Mouse (Mus musculus) lung, adult 2 months (tissue): ENCODE measurements around the gene Phf5a. TPM values are rescaled to one million over a fixed set of nuclear protein-coding genes. Genes with fewer than 3 reads are reported as not detected.
A peak's percentile ranks its signal among the peaks of the same experiment; 100 is the strongest.

ENCODE experiments used
- DNase-seq: peaks from one replicate; pipeline ENCODE4 v3.0.0; 2022
- H3K4me1 ChIP-seq: fragments of 200-500 bp; 2 replicates; pipeline ENCODE4 v1.6.1; 2011; ENCODE audit warnings: low read length; ENCODE audit not compliant: control insufficient read depth, insufficient read depth
- H3K4me3 ChIP-seq: fragments of 200-500 bp; replicated peaks from 2 replicates; pipeline ENCODE3; 2011; ENCODE audit warnings: low read depth, mild to moderate bottlenecking, control low read depth, low read length; ENCODE audit errors: extremely low read depth
- CTCF ChIP-seq: fragments of 200-500 bp; IDR thresholded peaks from 2 replicates; pipeline ENCODE4 v1.5.1; 2011; ENCODE audit warnings: mild to moderate bottlenecking, low read length, control low read depth; ENCODE audit not compliant: insufficient read depth
- POLR2A ChIP-seq: fragments of 200-500 bp; IDR thresholded peaks from 2 replicates; pipeline ENCODE4 v1.6.1; 2011; ENCODE audit warnings: low read depth, mild to moderate bottlenecking, control low read depth, low read length, borderline replicate concordance; ENCODE audit errors: extremely low read depth
- WGBS: fragments of 180-500 bp; shearing (Covaris S2); methylation state at CpG from one replicate; pipeline ENCODE4 v1.1.7; 2018; 5-methylcytosine and 5-hydroxymethylcytosine counted together
- polyA plus RNA-seq: library from polyadenylated mRNA; depleted of rRNA; stranded (reverse); fragments of >200 nt; gene quantifications from 2 replicates; pipeline ENCODE4 v1.2.3, GENCODE M21; 2012; rRNA removed

The Phf5a gene
- polyA plus RNA-seq, 1 experiment: 34.4 TPM

DNA sequence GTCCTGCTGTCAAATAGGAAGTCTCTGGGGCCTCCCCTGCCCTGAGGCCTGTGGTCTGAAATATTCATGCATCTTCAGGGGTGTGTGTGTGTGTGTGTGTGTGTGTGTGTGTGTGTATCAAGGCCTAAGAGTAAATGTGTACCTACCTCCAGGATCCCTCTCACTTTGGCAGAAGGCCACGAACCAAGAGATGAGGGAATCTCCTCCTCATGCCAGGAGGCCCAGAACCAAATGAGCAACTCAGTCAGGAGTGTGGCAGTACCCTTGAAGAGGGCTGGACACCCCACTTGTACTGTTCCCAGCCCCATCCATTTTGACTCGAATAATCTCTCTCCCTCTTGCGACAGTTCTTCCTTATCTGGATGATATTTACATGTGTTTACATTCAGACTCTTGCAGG lies 39.5 kb downstream of the Phf5a start:
- Histone ChIP-seq H3K4me3 (no peak overlapping the region), H3K4me1 (peaks cover 5% of the 10 kb centered on the region)
- 48% methylated on average over 3 of the region's 3 CpGs for WGBS
- DNase-seq: no peak
- TF ChIP-seq POLR2A: no peak
- TF ChIP-seq CTCF: no peak

DNA sequence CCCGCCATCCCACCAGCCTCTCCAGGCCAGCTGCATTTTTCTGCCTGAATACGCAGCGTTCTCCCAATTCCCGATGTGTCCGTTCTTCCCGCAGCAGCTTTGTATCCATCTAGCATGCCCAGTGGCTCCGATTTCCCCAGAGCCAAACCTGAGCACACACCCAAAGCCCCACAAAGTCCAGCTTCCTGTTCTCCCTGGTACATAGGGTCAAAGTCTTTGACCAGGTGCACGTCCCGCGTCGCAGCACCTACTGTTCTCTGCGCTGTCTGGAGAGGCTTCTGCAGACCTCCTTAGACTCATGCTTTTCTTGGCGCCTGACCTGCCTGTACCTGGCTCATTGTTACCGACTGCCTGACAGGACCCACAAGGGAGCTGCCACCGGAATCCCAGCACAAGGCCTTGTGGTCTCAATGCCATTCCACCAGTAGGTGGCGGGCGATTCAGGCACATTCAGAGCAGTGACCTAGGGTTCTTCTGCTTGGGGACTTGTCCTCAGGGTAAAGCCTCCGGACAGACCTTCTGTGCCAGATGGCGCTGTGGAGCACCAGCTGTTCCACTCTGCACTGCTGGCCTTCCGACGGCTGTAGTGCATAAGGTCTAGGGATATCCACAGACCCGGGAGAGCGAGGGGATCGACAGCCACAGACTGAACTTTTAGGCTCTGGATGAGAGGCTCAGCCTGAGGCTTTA lies 40.4 kb downstream of the Phf5a start:
- DNase-seq: peak; percentile 86
- TF ChIP-seq CTCF (peak; percentile 96), POLR2A (0 out of 2 replicates have a peak, but pooled peaks have one; percentile 25)
- peaks cover 2% of the 10 kb centered on the region for H3K4me1 ChIP-seq
- 16% methylated on average over 24 of the region's 24 CpGs for WGBS
- H3K4me3 ChIP-seq: no peak overlapping the region

DNA sequence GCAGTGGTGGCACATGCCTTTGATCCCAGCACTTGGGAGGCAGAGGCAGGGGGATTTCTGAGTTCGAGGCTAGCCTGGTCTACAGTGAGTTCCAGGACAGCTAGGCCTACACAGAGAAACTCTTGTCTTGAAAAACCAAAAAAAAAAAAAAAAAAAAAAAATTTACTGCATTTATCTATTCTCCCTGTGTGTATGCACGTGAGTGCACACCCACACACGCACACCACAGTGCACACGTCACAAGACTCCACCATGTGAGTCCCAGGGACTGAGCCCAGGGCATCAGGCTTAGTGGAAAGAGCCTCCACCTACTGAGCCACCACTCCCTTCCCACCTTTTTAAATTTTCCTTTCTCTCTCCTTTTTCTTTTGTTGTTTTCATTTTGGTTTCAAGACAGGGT lies 41.2 kb downstream of the Phf5a start:
- TF ChIP-seq POLR2A (no peak), CTCF (no peak)
- no peak for DNase-seq
- Histone ChIP-seq H3K4me3 (no peak overlapping the region), H3K4me1 (peaks cover 2% of the 10 kb centered on the region; the same call in 1 of the 2 replicates)
- WGBS: 87% methylated on average over 4 of the region's 4 CpGs

DNA sequence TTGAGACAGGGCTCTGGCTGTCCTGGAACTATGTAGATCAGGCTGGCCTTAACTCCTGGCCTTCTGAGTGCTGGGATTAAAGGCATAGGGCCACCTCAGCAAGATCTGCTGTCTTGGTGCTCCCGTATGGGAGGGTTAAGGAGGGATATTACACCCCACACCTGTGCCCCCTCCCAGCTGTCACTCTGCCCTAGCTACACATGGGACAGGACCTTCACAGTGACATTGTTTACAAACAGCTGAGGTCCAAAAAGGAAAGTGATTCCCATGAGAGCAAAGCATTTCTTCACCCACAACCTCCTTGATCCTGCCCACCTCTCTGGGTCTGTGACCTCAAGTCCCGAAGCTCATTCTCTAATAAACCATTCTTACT lies 42.5 kb downstream of the Phf5a start:
- no peak for DNase-seq
- Histone ChIP-seq H3K4me1 (peaks cover 2% of the 10 kb centered on the region; the same call in 1 of the 2 replicates), H3K4me3 (no peak overlapping the region)
- TF ChIP-seq POLR2A (no peak), CTCF (no peak)
- 69% methylated on average over 2 of the region's 2 CpGs for WGBS

DNA sequence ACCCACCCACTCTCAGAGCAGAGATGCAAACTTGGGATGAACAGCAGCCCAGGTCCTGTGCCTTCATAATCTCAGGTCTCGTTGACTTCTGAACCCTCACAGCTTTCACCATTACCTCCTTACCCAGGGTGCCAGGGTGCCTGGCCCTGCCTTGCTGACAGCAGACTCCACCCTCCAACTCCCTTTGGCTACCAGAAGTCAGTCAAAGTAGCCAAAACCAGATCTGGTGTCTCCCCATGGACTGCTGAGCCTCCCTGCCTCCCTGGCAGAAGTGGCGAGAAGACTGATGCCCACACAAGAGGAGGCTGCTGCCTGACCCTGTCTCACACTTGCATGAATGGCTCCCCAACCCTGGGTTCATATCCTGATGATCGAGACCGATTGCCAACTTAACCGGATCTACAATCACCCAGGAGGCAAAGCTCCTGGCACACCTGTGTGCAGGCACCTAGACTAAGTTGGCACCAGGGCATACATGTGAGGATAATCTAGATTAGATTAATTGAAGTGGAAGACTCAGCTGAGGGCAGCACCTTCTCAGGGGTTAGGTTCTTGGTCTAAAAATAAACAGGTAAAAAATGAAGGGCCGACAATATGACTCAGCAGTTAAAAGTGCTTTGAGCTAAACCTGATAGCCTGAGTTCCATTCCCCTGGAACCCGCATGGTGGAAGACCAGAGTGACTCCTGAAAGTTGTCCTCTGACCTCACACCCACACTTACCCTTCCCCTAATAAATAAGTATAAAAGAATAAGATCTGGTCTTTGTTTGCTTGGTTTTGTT lies 43.1 kb downstream of the Phf5a start:
- no peak for DNase-seq
- 74% methylated on average over 7 of the region's 7 CpGs for WGBS

DNA sequence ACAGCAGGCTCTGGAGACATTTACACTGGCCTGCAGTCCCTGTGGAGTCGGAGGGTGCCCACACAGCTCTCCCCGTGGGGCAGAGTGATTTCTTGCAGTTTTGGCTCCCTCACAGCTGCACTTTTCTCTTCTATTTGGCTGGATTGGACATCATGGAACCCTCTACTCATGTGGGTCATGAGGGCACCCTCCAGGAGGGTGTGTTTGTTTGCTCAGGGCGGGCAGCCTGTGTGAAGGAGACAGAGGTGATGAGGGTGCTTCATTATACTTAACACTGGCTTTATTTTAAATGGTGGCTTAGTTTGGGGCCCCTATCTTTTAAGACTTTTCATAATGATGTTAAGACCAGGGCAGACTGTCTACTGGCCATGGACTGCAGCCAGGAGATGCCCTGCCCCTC lies 46.9 kb downstream of the Phf5a start:
- Histone ChIP-seq H3K4me1 (no peaks in the 10 kb centered on the region), H3K4me3 (no peak overlapping the region)
- DNase-seq: no peak
- WGBS: 57% methylated on average over 3 of the region's 3 CpGs
- TF ChIP-seq CTCF (no peak), POLR2A (no peak)

More for the DNA sequence above, 43.1 kb downstream of the Phf5a start:
- no peak for TF ChIP-seq POLR2A
- no peak for TF ChIP-seq CTCF
- no peak overlapping the region for H3K4me3 ChIP-seq
- peaks cover 2% of the 10 kb centered on the region; the same call in 1 of the 2 replicates for H3K4me1 ChIP-seq

DNA sequence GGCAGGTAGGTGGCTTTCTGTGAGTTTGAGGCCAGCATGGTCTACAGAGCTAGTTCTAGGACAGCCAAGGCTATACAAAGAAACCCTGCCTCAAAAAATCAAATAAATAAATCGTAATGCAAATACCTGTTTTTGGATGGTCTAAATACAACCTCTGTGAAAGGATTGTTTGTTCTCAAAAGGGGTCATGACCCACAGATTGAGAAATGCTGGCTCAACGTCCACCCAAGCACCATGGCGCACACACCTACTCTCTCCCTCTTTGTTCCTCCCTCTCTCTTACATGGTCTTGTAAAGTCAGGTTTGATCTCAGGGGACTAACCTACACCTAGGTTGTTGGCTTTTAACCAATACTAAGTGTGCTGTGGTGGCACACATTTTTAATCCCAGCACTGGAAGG lies 49.1 kb downstream of the Phf5a start:
- WGBS: 73% methylated on average over 3 of the region's 3 CpGs
- H3K4me3 ChIP-seq: no peak overlapping the region
- H3K4me1 ChIP-seq: no peaks in the 10 kb centered on the region
- TF ChIP-seq CTCF (no peak), POLR2A (no peak)
- no peak for DNase-seq

DNA sequence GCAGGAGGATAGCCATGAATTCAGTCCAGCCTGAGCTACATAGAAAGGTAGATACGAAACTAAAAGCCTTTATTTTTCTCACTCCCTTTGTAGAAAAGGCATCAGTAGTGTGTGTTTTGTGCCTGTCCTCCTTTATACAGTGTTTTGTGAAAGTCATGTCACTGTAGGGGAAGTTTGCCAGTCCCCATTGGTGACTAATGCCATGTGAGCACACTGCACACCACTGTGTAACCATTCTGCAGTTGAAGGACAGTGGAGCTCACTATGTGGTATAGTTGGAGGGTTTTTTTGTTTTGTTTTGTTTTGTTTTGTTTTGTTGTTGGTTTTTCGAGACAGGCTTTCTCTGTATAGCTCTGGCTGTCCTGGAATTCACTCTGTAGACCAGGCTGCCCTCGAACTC lies 53.3 kb downstream of the Phf5a start:
- TF ChIP-seq CTCF: no peak
- TF ChIP-seq POLR2A: no peak
- H3K4me3 ChIP-seq: no peak overlapping the region
- DNase-seq: no peak
- 91% methylated on average over 3 of the region's 3 CpGs for WGBS
- H3K4me1 ChIP-seq: 0 out of 2 replicates have a peak, but pooled peaks cover 2% of the 10 kb centered on the region

DNA sequence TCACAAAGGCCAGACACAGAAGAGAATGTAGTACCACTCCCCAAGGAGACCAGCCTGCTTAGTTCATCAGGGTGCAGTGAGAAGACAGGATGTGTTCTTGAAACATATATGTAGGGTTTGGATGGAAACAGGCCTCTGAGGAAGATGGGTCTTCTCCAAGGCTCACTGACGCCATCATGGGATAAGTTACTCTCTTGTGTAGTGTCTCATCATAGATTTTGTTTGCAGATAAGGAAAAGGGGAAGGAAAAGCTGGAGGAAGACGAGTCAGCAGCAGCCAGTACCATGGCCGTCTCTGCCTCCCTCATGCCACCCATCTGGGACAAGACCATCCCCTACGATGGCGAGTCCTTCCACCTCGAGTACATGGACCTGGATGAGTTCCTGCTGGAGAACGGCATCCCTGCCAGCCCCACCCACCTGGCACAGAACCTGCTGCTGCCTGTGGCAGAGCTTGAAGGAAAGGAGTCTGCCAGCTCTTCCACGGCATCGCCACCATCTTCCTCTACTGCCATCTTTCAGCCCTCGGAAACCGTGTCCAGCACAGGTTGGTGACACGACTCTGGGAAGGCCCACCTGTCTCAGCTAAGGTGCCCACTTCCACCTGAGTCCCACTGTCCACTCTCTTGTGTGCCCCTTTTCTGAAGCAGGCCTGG lies 56.9 kb downstream of the Phf5a start:
- no peak for DNase-seq
- no peak overlapping the region for H3K4me3 ChIP-seq
- WGBS: 66% methylated on average over 12 of the region's 12 CpGs
- TF ChIP-seq CTCF (no peak), POLR2A (no peak)
- peaks cover 10% of the 10 kb centered on the region for H3K4me1 ChIP-seq

Other genes starting within 250 kb of the Phf5a start
- gene L3mbtl2, start 208.0 kb downstream of the Phf5a start, polyA plus RNA-seq: 11.7 and 16.9 TPM in 2 replicates
- gene Chadl, start 174.6 kb downstream of the Phf5a start, polyA plus RNA-seq: 3.5 and 6.5 TPM in 2 replicates
- 47.5 and 52.4 TPM in 2 replicates for gene Zc3h7b, start 126.9 kb downstream of the Phf5a start, polyA plus RNA-seq
- gene Rangap1, start 126.4 kb downstream of the Phf5a start, polyA plus RNA-seq: 19.7 and 26.5 TPM in 2 replicates
- gene Tef, start 69.5 kb downstream of the Phf5a start, polyA plus RNA-seq: 95.4 and 99.7 TPM in 2 replicates
- 35.8 and 39.0 TPM in 2 replicates for gene Tob2, start 13.1 kb downstream of the Phf5a start, polyA plus RNA-seq
- 147 and 242 TPM in 2 replicates for gene Aco2, start 398 bp upstream of the Phf5a start, polyA plus RNA-seq
- gene Polr3h, start 54.3 kb upstream of the Phf5a start, polyA plus RNA-seq: 7.7 and 11.8 TPM in 2 replicates
- gene Csdc2, start 64.8 kb upstream of the Phf5a start, polyA plus RNA-seq: 8.0 and 9.7 TPM in 2 replicates
- 35.6 and 41.0 TPM in 2 replicates for gene Pmm1, start 89.0 kb upstream of the Phf5a start, polyA plus RNA-seq
- not detected in 2 replicates for gene 1700029P11Rik, start 108.6 kb upstream of the Phf5a start, polyA plus RNA-seq
- 11.5 and 13.3 TPM in 2 replicates for gene Xrcc6, start 115.9 kb upstream of the Phf5a start, polyA plus RNA-seq
- 24.0 and 31.1 TPM in 2 replicates for gene Desi1, start 162.0 kb upstream of the Phf5a start, polyA plus RNA-seq
- gene Snu13, start 175.7 kb upstream of the Phf5a start, polyA plus RNA-seq: 54.7 and 56.6 TPM in 2 replicates
- not detected in 2 replicates for gene 4930407I10Rik, start 187.2 kb upstream of the Phf5a start, polyA plus RNA-seq
- gene Mei1, start 198.1 kb upstream of the Phf5a start, polyA plus RNA-seq: not detected in 2 replicates